Mouse (Mus musculus) T-helper 1 cell (primary cell): ENCODE data around the gene Hist1h1c.
"Not testable (repeated sequence)": the region's sequence is repeated elsewhere in the genome, so short reads cannot be mapped to it uniquely, and the experiment has no call there.

ENCODE experiments used
- in situ Hi-C: fragments of 300-600 bp; cut with MboI, MseI; formaldehyde crosslinking; loops from one replicate; pipeline ENCODE4 v1.15.1; 2025; ENCODE audit warnings: high pct_unique_total_duplicates

Gene Hist1h1c

GRCm38 (mm10) chr13:23738677-23739068 is at the start of gene Hist1h1c:
Gene Hist1h1c (plus strand): TSS chr13:23738808.
- in situ Hi-C loops = loop anchor here (10.0 kb wide), 1 partner anchor 104 kb away; no protein-coding TSS in a partner anchor

GRCm38 (mm10) chr13:23688956-23689355 is 49.7 kb upstream of the Hist1h1c start:
- in situ Hi-C loops = no loop called here

GRCm38 (mm10) chr13:23689459-23689858 is 49.1 kb upstream of the Hist1h1c start:
- in situ Hi-C loops = no loop called here

DNA sequence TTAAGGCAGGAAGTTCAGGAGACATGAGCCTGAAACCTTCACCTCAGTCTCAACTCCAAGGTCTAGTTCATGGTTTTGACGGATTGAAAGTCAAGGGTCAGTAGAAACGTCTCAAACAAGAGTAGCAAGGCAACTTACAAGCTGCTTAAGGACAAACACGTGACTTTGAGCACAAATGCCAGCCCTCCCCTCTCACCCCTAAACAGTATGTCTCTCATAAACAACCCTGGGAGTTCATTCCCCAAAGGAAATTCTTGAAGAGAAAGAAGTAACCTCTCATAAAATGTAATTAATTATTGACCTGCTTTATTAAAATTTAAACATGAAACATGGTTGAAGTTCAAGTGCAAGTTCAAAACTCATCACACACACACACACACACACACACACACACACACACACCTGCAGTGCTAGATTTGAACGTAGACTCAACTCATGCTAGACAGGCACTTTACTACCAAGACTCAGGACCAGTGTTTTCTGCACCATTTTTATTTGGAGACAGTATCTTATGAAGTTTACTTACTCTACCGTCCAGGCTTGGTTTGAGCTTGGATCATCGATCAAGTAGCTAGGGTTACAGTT is 44.7 kb upstream of the Hist1h1c start:
- in situ Hi-C loops = loop anchor here (5.0 kb wide), 1 partner anchor 33 kb away; no protein-coding TSS in a partner anchor

- in situ Hi-C loops = loop anchor here (5.0 kb wide), 1 partner anchor 32 kb away; no protein-coding TSS in a partner anchor
Observed at GRCm38 (mm10) chr13:23694956-23695355, 43.7 kb upstream of the Hist1h1c start.

DNA sequence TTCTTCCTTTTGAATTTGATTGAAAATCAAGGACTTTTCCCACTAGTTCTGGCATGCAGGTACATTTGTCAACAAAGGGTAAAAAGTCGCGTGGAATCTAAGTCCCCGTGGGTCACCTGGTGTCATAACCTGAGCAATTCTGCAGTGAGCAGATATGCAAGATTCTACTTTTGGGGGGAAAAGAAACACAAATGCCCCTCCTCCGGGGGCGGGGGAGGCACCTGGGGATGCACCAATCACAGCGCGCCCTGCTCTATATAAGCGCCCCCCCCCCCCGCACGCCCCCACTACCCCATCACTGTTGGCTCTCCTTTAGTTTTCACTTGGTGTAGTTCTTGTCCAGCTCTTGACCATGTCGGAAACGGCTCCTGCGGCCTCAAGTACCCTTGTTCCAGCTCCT is 43.1 kb upstream of the Hist1h1c start, which contains the start of gene Hist1h1t:
TSS of gene Hist1h1t (plus strand) at position 301 of the 400 bp plus-strand sequence.
- in situ Hi-C loops = no loop called here

GRCm38 (mm10) chr13:23696061-23696474 is 42.5 kb upstream of the Hist1h1c start:
- in situ Hi-C loops = no loop called here

GRCm38 (mm10) chr13:23697491-23698299 is 40.9 kb upstream of the Hist1h1c start:
- in situ Hi-C loops = no loop called here

GRCm38 (mm10) chr13:23698300-23698693 is 40.3 kb upstream of the Hist1h1c start, which contains the start of gene Hist1h4c:
Gene Hist1h4c (minus strand): TSS chr13:23698454.
- in situ Hi-C loops = no loop called here

- in situ Hi-C loops = no loop called here
Observed at GRCm38 (mm10) chr13:23698996-23699395, 39.6 kb upstream of the Hist1h1c start.

DNA sequence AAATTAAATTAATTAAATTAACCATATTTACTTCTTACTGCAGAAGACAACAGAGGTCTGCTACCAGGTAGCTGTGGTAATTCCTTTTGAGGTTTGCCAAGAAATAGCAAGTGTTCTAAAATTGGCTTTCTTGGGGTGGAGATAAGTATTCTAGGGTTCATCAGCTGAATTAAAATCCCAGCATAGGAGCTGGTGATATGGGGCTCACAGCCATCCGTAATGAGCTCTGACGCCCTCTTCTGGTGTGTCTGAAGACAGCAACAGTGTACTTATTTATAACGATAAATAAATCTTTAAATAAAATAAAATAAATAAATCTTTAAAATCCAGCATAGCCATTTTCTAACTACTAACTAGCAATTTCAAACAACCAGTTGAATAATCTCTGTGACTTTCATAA is 38.8 kb upstream of the Hist1h1c start:
- in situ Hi-C loops = no loop called here

- in situ Hi-C loops = no loop called here
Observed at GRCm38 (mm10) chr13:23700786-23701520, 37.7 kb upstream of the Hist1h1c start.

- in situ Hi-C loops = no loop called here
Observed at GRCm38 (mm10) chr13:23702220-23702619, 36.4 kb upstream of the Hist1h1c start.

GRCm38 (mm10) chr13:23702801-23703200 is 35.8 kb upstream of the Hist1h1c start:
- in situ Hi-C loops = not testable (repeated sequence)

DNA sequence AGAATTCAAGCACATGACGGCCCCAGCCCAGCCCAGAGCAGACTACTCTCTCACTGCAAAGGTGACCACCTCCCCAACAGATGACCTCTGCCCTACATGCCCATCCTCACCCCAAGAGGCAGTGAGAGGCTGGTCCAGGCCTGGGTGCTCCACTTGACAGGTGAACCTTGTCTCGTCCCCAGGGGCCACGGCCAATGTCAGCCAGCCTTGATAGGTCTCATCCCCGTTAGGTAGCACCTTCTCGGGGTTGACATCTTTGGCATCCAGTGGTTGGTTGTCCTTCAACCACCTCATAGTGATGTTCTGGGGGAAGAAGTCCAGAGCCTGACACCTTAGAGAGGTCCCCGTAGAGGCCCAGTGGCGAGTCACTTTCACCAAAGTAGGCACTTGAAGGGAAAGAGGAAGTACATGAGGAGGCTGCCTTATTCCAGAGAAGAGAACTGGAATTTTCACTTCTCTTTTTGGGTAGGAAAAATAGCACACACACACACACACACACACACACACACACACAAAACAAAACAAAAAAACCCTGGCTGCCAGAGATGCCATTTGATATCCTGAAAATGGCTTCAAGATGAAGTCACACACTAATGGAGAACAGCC is 32.8 kb upstream of the Hist1h1c start:
- in situ Hi-C loops = no loop called here

GRCm38 (mm10) chr13:23706771-23707170 is 31.8 kb upstream of the Hist1h1c start:
- in situ Hi-C loops = no loop called here

- in situ Hi-C loops = no loop called here
Observed at GRCm38 (mm10) chr13:23708041-23708440, 30.6 kb upstream of the Hist1h1c start.

DNA sequence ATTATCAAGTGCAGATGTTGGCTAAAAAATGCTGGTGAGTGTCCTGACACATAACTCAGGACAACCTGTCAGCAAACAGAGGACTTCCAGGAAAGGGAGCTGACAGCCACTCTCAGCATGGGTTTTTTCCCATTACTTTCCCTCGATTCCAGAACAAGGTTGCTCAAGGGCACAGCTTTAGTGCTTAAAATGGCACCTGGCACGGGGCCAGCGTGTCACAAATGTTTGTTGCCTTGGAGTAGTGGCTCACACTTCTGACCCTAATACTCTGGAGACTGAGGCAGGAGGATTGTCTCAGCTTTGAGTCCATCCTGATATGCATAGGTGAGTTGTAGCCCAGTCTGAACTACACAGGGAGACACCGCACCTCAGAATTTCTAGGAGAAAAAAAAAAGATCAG is 30.0 kb upstream of the Hist1h1c start:
- in situ Hi-C loops = no loop called here

- in situ Hi-C loops = no loop called here
Observed at GRCm38 (mm10) chr13:23709714-23710373, 28.8 kb upstream of the Hist1h1c start.

GRCm38 (mm10) chr13:23710374-23711089 is 28.1 kb upstream of the Hist1h1c start, which contains the start of gene Hfe:
Gene Hfe (minus strand): TSS chr13:23710854.
- in situ Hi-C loops = no loop called here
